Mouse (Mus musculus): ENCODE measurements around the gene Tuft1. TPM values are rescaled to one million over a fixed set of nuclear protein-coding genes. Genes with fewer than 3 reads are reported as not detected.
"Not testable (repeated sequence)": the region's sequence is repeated elsewhere in the genome, so short reads cannot be mapped to it uniquely, and the experiment has no call there.

Tuft1 gene
- total RNA-seq (2021): under 1 TPM; 0.74 to 0.84 TPM
- long read RNA-seq, experiment 1: 0 reads
- long read RNA-seq, experiment 2: 0 reads

GRCm38 (mm10) chr3:94658740-94659095 lies at the start of gene Tuft1:
Tuft1 (minus strand) TSS chr3:94658872.
- intact Hi-C loops (cut with DNase I): not testable (repeated sequence)
- DNase-seq: peak; percentile 33 to 39

DNA sequence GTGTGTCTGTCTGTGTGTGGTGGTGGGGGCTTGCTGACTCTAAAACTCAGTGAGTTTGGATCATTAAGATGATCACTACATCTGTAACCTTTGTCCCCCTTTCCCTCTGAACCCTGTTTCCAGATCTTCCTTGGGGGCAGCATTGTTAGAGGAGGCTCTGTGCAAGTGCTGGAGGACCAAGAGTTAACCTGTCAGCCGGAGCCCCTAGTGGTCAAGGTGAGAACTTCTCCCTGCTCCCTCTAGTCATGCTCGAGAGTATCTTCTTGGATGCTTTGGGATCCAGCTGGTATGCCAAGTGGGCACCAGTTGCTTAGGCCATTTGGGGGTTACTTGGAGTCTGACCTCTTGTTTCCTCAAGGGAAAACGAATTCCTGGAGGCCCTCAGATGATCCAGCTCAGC lies 44.7 kb upstream of the Tuft1 start:
- DNase-seq; intact Hi-C loops (cut with DNase I): not testable (repeated sequence)

GRCm38 (mm10) chr3:94702856-94703255 lies 44.2 kb upstream of the Tuft1 start:
- intact Hi-C loops (cut with DNase I): no loop called here
- no peak for DNase-seq

- DNase-seq; intact Hi-C loops (cut with DNase I): not testable (repeated sequence)
Measured at GRCm38 (mm10) chr3:94702163-94702810, 43.6 kb upstream of the Tuft1 start.

GRCm38 (mm10) chr3:94696257-94696656 lies 37.6 kb upstream of the Tuft1 start:
- intact Hi-C loops (cut with DNase I); DNase-seq: not testable (repeated sequence)

DNA sequence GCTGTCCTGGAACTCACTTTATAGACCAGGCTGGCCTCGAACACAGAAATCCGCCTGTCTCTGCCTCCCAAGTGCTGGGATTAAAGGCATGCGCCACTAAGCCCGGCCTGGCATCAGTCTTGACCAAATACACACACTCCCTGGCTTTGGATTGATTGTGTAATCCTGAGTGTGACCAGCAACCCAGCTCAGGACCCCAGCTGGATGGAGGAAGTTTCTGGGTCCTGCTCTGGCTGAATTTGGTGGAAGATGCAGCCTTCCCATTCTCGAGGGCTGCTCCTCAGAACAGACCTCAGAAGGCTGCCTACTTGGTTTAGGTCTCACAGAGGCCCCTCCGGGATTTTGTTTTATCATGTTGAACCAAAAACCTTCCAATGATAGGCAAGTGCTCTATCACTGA lies 36.9 kb upstream of the Tuft1 start:
- DNase-seq; intact Hi-C loops (cut with DNase I): not testable (repeated sequence)

GRCm38 (mm10) chr3:94693874-94694273 lies 35.2 kb upstream of the Tuft1 start:
- DNase-seq; intact Hi-C loops (cut with DNase I): not testable (repeated sequence)

DNA sequence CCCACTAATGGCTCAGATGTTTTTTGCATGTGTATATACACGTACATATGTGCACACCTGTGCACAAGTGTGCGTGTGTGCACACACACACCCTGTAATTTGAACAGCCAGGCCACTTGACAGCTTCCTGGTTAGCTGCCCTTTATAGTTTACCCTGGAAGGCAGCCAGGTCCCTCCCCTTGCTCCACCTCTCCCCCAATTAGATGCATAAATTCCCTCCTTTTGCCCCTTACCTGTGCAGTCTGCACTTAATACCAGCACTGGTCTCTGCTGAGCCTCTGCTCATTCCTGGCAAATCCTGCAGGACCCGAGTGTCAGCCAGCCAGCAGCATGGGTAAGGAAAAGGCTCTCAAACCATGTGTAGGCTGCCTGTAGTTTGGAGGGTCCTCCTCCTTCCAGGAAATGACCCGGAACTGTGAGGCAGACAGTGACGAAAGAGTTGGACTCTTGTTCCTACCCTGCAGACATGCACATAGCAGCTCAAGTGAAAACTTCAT lies 34.7 kb upstream of the Tuft1 start, which contains the start of gene Selenbp2:
TSS of gene Selenbp2 (plus strand) at position 228 of the 497 bp plus-strand sequence.
- intact Hi-C loops (cut with DNase I): no loop called here
- no peak for DNase-seq

- DNase-seq; intact Hi-C loops (cut with DNase I): not testable (repeated sequence)
Measured at GRCm38 (mm10) chr3:94691694-94692093, 33.0 kb upstream of the Tuft1 start.

DNA sequence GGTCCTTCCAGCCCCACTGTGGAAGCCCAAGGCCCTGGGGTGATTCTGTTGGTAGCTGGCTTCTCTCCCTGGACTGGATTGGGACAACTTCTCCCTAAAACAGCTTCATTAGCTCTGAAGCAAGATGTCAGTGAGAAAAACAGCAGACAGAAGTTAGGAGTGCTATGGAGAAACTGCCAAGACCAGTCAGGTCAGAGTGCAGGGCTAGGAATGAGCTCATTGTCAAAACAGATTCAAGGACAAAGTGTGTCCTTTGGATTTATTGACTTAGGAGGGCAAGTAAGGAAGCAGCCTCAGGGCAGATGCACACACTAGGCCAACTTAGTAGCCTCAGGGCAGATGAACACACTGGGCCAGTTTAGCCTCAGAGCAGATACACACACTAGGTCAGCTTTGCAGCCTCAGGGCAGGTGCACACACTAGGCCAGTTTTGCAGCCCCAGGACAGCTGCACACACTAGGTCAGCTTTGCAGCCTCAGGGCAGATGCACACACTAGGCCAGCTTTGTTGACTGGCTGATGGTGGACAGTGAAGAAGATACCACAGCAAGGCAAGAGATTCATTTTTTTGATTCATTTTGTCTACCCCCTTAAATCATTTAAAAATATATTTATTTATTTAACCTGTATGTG lies 32.1 kb upstream of the Tuft1 start:
- DNase-seq: no peak
- intact Hi-C loops (cut with DNase I): no loop called here

DNA sequence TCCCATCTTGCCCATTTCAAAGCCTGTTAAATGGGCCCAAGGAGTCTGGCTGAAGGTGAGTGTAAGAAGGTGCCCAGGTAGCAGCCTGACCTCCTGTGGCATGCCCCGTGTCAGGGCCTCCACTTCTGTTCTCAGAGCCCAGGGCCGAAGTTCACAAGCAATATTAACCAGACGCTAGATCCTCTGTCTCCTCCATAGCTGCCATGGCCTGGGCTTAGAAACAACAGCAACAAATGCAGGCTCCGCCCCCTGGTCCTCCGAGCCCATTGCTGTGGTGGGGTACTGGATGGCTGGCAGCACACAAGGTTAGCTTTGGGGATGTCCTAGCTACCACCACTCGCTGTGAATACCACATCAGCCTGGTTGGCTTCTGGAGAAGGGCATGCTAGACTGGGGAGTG lies 31.5 kb upstream of the Tuft1 start:
- intact Hi-C loops (cut with DNase I); DNase-seq: not testable (repeated sequence)

DNA sequence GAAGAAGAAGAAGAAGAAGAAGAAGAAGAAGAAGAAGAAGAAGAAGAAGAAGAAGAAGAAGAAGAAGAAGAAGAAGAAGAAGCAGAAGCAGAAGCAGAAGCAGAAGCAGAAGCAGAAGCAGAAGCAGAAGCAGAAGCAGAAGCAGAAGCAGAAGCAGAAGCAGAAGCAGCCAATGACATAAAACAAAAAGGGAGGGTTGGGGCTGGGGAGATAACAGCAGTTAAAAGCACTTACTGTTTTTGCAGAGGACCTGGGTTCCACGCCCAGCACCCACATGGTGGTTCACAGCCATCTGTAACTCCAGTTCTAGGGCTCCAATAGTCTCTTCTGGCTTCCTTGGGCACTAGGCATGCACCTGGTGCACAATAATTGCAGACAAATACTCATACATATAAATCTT lies 30.5 kb upstream of the Tuft1 start:
- intact Hi-C loops (cut with DNase I); DNase-seq: not testable (repeated sequence)

DNA sequence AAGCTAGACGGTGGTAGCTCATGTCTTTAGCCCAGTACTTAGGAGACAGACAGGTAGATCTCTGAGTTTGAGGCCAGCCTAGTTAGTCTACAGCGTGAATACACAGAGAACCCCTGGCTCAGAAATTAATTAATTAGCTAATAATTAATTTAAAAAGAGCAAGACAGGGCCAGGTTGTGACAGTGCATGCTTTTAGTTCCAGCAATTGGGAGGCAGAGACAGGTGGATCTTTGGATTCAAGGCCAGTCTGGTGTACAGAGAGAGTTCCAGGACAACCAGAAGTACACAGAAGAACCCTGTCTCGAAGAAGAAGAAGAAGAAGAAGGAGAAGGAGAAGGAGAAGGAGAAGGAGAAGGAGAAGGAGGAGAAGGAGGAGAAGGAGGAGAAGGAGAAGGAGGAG lies 30.0 kb upstream of the Tuft1 start:
- intact Hi-C loops (cut with DNase I); DNase-seq: not testable (repeated sequence)

DNA sequence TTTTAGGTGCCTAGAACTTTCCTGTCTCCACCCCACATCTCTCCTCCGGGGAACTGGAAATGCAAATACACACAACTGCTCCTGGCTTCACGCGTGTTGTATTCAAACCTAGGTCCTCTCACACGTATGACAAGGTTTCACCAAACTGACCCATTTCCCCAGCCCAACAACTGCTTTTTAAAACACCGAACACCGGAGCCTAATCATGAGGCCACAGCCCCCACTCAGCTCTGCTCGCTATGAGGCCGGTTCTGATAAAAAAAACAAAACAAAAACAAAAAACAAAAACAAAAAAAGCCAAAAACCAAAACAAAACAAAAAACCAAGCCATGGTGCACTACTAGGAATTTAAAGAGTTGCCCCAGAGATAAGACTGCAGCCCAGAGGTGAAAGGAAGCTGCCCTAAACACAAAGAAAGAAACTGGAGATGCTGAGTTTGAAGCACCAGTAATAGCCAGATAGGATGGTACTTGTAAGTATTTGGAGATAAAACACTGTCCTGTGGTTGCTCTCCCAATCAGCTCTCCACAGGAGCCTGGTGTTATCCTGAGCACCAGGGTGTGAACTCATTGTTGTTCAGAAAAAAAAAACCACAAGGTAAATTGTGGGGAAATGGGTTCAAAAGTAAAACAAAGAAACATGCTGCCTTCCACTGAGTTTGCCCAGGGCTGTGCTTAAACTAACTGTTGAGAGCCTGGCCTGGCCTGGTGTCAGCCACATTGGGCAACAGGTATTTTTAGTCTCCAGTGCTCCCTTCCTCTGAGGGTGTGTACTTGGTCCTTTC lies 27.5 kb upstream of the Tuft1 start:
- DNase-seq; intact Hi-C loops (cut with DNase I): not testable (repeated sequence)

DNA sequence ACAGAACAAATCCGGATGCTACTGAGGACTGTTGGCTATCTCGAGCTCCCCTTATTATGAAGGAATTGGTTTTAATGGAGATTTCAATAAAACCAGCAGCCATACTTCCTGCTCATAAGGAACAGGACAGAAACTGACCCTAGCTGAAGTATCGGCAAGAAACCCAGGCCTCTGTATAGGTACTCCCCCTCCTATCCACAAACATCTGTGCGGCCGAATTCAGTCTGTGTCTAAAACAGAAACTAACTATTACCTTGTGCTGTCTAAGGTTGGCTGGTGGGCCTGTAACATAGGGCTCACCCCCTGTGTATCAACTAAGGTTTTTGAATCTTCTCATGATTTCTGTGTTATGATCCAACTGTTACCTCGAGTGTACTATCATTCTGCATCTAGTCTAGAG lies 25.0 kb upstream of the Tuft1 start:
- intact Hi-C loops (cut with DNase I): no loop called here
- no peak for DNase-seq

- no peak for DNase-seq
- intact Hi-C loops (cut with DNase I): no loop called here
Measured at GRCm38 (mm10) chr3:94680783-94681182, 22.1 kb upstream of the Tuft1 start.

GRCm38 (mm10) chr3:94680032-94680431 lies 21.4 kb upstream of the Tuft1 start:
- DNase-seq; intact Hi-C loops (cut with DNase I): not testable (repeated sequence)

DNA sequence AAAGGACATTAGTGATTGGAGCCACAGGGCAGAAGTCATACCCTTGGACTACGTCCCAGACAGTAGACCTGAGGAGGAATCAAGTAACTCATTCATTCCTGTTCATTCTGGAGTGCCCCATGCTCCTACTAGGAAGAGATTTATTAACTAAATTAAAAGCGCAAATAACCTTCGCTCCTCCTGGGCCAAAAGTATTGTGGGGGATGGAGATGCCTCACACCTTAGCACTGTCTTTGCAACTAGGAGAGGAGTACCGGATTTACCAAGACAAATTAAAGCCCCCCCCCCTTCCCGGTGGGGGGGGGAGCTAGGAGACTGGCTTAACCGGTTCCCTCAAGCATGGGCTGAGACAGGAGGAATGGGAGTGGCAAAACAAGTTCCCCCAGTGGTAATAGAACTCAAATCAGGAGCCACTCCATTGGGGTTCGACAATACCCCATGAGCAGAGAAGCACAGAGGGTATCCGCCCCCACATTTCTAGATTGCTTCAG lies 20.7 kb upstream of the Tuft1 start:
- intact Hi-C loops (cut with DNase I): no loop called here
- no peak for DNase-seq

- DNase-seq; intact Hi-C loops (cut with DNase I): not testable (repeated sequence)
Measured at GRCm38 (mm10) chr3:94675101-94675500, 16.4 kb upstream of the Tuft1 start.

GRCm38 (mm10) chr3:94665896-94666295 lies 7.2 kb upstream of the Tuft1 start:
- intact Hi-C loops (cut with DNase I); DNase-seq: not testable (repeated sequence)

Data from gastrocnemius, postnatal 36 days (tissue).